Mouse (Mus musculus) embryonic facial prominence, embryonic 10.5 days (tissue): ENCODE measurements around the gene Trrap. TPM values are rescaled to one million over a fixed set of nuclear protein-coding genes. Genes with fewer than 3 reads are reported as not detected.
"Not testable (repeated sequence)": the region's sequence is repeated elsewhere in the genome, so short reads cannot be mapped to it uniquely, and the experiment has no call there.

Experiments
- DNase-seq: peaks from one replicate; pipeline ENCODE4 v3.0.0-alpha.2; 2017; ENCODE audit warnings: low spot score
- H3K27ac ChIP-seq: fragments of 300-500 bp; sonication (generic); replicated peaks from 2 replicates; pipeline ENCODE4 v1.5.1; 2016; ENCODE audit warnings: mild to moderate bottlenecking
- H3K27me3 ChIP-seq: fragments of 300-500 bp; sonication (generic); replicated peaks from 2 replicates; pipeline ENCODE4 v1.6.1; 2016; ENCODE audit warnings: low read depth, mild to moderate bottlenecking; ENCODE audit not compliant: poor library complexity, severe bottlenecking
- H3K36me3 ChIP-seq: fragments of 300-500 bp; sonication (generic); replicated peaks from 2 replicates; pipeline ENCODE4 v1.6.1; 2016; ENCODE audit warnings: mild to moderate bottlenecking, moderate library complexity
- H3K4me1 ChIP-seq: fragments of 300-500 bp; sonication (generic); 2 replicates; pipeline ENCODE4 v1.6.1; 2016
- H3K4me3 ChIP-seq: fragments of 300-500 bp; sonication (generic); 2 replicates; pipeline ENCODE4 v1.5.1; 2016; ENCODE audit warnings: mild to moderate bottlenecking, moderate library complexity
- H3K9me3 ChIP-seq: fragments of 300-500 bp; sonication (generic); 2 replicates; pipeline ENCODE4 v1.6.1; 2016; ENCODE audit warnings: mild to moderate bottlenecking
- WGBS: fragments of 180-500 bp; shearing (Covaris S2); methylation state at CpG from one replicate; pipeline ENCODE4 v1.1.7; 2016; 5-methylcytosine and 5-hydroxymethylcytosine counted together
- polyA plus RNA-seq: library from polyadenylated mRNA; unstranded; fragments of >200 nt; fragmentation: Nextera tagmentation; extraction: Ambion mirVana; gene quantifications from 2 replicates; pipeline ENCODE4 v1.2.1, GENCODE M21; 2016

The Trrap gene
- 82.9 and 85.2 TPM in 2 replicates for polyA plus RNA-seq

- not testable (repeated sequence) for H3K9me3 ChIP-seq, DNase-seq
- peak within 1 kb of the TSS; percentile 99 for H3K27ac ChIP-seq
- WGBS, result 81% methylated on average over 14 of the region's 15 CpGs
- H3K27me3 ChIP-seq, result peaks cover 11% of the 10 kb centered on the region
- H3K36me3 ChIP-seq, result peaks cover 22% of the 10 kb centered on the region
- peak within 1 kb of the TSS; percentile 92 for H3K4me3 ChIP-seq
- peaks cover 20% of the 10 kb centered on the region for H3K4me1 ChIP-seq
Measured at GRCm38 (mm10) chr5:144767106-144767798, at the start of gene Trrap. Gene Trrap (plus strand): TSS chr5:144767732.

GRCm38 (mm10) chr5:144719781-144720180 is 47.8 kb upstream of the Trrap start:
- WGBS, result 78% methylated on average over 6 of the region's 6 CpGs

GRCm38 (mm10) chr5:144720281-144720680 is 47.3 kb upstream of the Trrap start:
- H3K27me3 ChIP-seq, result no peaks in the 10 kb centered on the region
- no peaks in the 10 kb centered on the region for H3K9me3 ChIP-seq
- WGBS, result 87% methylated on average over 4 of the region's 4 CpGs
- no peaks in the 10 kb centered on the region for H3K4me1 ChIP-seq
- DNase-seq, result no peak
- H3K4me3 ChIP-seq, result no peak overlapping the region
- H3K36me3 ChIP-seq, result no peaks in the 10 kb centered on the region
- no peak overlapping the region for H3K27ac ChIP-seq

More at GRCm38 (mm10) chr5:144719781-144720180, 47.8 kb upstream of the Trrap start:
- no peak overlapping the region for H3K4me3 ChIP-seq
- no peaks in the 10 kb centered on the region for H3K9me3 ChIP-seq
- no peaks in the 10 kb centered on the region for H3K27me3 ChIP-seq
- H3K4me1 ChIP-seq, result no peaks in the 10 kb centered on the region
- no peak for DNase-seq
- no peak overlapping the region for H3K27ac ChIP-seq
- no peaks in the 10 kb centered on the region for H3K36me3 ChIP-seq

- no peaks in the 10 kb centered on the region for H3K36me3 ChIP-seq
- no peak for DNase-seq
- no peak overlapping the region for H3K27ac ChIP-seq
- H3K4me1 ChIP-seq, result peaks cover 9% of the 10 kb centered on the region; the same call in 1 of the 2 replicates
- no peak overlapping the region for H3K4me3 ChIP-seq
- H3K27me3 ChIP-seq, result peaks cover 25% of the 10 kb centered on the region
- H3K9me3 ChIP-seq, result no peaks in the 10 kb centered on the region
- WGBS, result 44% methylated on average over 2 of the region's 2 CpGs
Measured at GRCm38 (mm10) chr5:144724926-144725325, 42.6 kb upstream of the Trrap start.

GRCm38 (mm10) chr5:144725554-144725953 is 42.0 kb upstream of the Trrap start:
- no peaks in the 10 kb centered on the region for H3K9me3 ChIP-seq
- no peaks in the 10 kb centered on the region for H3K36me3 ChIP-seq
- no peak overlapping the region for H3K4me3 ChIP-seq
- DNase-seq, result no peak
- H3K27ac ChIP-seq, result no peak overlapping the region
- H3K4me1 ChIP-seq, result peaks cover 9% of the 10 kb centered on the region; the same call in 1 of the 2 replicates
- 79% methylated on average over 3 of the region's 3 CpGs for WGBS
- peaks cover 25% of the 10 kb centered on the region for H3K27me3 ChIP-seq

- Histone ChIP-seq H3K4me1 (peaks cover 9% of the 10 kb centered on the region; the same call in 1 of the 2 replicates), H3K27me3 (peaks cover 25% of the 10 kb centered on the region), H3K4me3 (no peak overlapping the region), H3K27ac (no peak overlapping the region), H3K9me3 (no peaks in the 10 kb centered on the region), H3K36me3 (no peaks in the 10 kb centered on the region)
- DNase-seq, result peak; percentile 82
- 5% methylated on average over 9 of the region's 9 CpGs for WGBS
Measured at GRCm38 (mm10) chr5:144727119-144727518, 40.4 kb upstream of the Trrap start.

- Histone ChIP-seq H3K27ac (no peak overlapping the region), H3K4me3 (no peak overlapping the region), H3K27me3 (peaks cover 25% of the 10 kb centered on the region), H3K9me3 (no peaks in the 10 kb centered on the region), H3K36me3 (no peaks in the 10 kb centered on the region), H3K4me1 (peaks cover 9% of the 10 kb centered on the region; the same call in 1 of the 2 replicates)
- 16% methylated on average over 5 of the region's 5 CpGs for WGBS
- no peak for DNase-seq
Measured at GRCm38 (mm10) chr5:144728237-144728636, 39.3 kb upstream of the Trrap start.

GRCm38 (mm10) chr5:144729216-144729615 is 38.3 kb upstream of the Trrap start:
- Histone ChIP-seq H3K4me1 (peaks cover 9% of the 10 kb centered on the region; the same call in 1 of the 2 replicates), H3K9me3 (no peaks in the 10 kb centered on the region), H3K36me3 (no peaks in the 10 kb centered on the region), H3K4me3 (no peak overlapping the region), H3K27me3 (peaks cover 25% of the 10 kb centered on the region), H3K27ac (no peak overlapping the region)
- no peak for DNase-seq
- WGBS, result 62% methylated on average over 8 of the region's 8 CpGs

GRCm38 (mm10) chr5:144733953-144734352 is 33.6 kb upstream of the Trrap start:
- Histone ChIP-seq H3K9me3 (no peaks in the 10 kb centered on the region), H3K36me3 (no peaks in the 10 kb centered on the region), H3K4me3 (no peak overlapping the region), H3K27ac (no peak overlapping the region), H3K4me1 (peaks cover 2% of the 10 kb centered on the region; the same call in 1 of the 2 replicates), H3K27me3 (peaks cover 8% of the 10 kb centered on the region)
- WGBS, result 34% methylated on average over 4 of the region's 4 CpGs
- DNase-seq, result peak; percentile 76

GRCm38 (mm10) chr5:144734949-144735348 is 32.6 kb upstream of the Trrap start:
- Histone ChIP-seq H3K4me3 (no peak overlapping the region), H3K36me3 (no peaks in the 10 kb centered on the region), H3K9me3 (no peaks in the 10 kb centered on the region), H3K27me3 (no peaks in the 10 kb centered on the region), H3K4me1 (no peaks in the 10 kb centered on the region), H3K27ac (no peak overlapping the region)
- 35% methylated on average over 8 of the region's 8 CpGs for WGBS
- DNase-seq, result peak; percentile 79

- Histone ChIP-seq H3K27ac (no peak overlapping the region), H3K36me3 (no peaks in the 10 kb centered on the region), H3K4me3 (no peak overlapping the region), H3K9me3 (no peaks in the 10 kb centered on the region), H3K4me1 (no peaks in the 10 kb centered on the region), H3K27me3 (no peaks in the 10 kb centered on the region)
- WGBS, result 93% methylated on average over 14 of the region's 14 CpGs
- no peak for DNase-seq
Measured at GRCm38 (mm10) chr5:144737101-144737500, 30.4 kb upstream of the Trrap start.

GRCm38 (mm10) chr5:144752432-144752831 is 15.1 kb upstream of the Trrap start:
- no peak overlapping the region; the same call in 1 of the 2 replicates for H3K27ac ChIP-seq
- no peak overlapping the region for H3K4me3 ChIP-seq
- WGBS, result 12% methylated on average over 5 of the region's 5 CpGs
- peak; percentile 34 for DNase-seq
- H3K4me1 ChIP-seq, result peaks cover 15% of the 10 kb centered on the region
- H3K9me3 ChIP-seq, result no peaks in the 10 kb centered on the region
- H3K36me3 ChIP-seq, result no peaks in the 10 kb centered on the region
- peaks cover 6% of the 10 kb centered on the region; the same call in 1 of the 2 replicates for H3K27me3 ChIP-seq

GRCm38 (mm10) chr5:144753041-144753440 is 14.5 kb upstream of the Trrap start:
- H3K36me3 ChIP-seq, result no peaks in the 10 kb centered on the region
- no peak overlapping the region for H3K4me3 ChIP-seq
- peak; percentile 41 for DNase-seq
- WGBS, result 70% methylated on average over 7 of the region's 7 CpGs
- H3K4me1 ChIP-seq, result peaks cover 16% of the 10 kb centered on the region
- peaks cover 9% of the 10 kb centered on the region; the same call in 1 of the 2 replicates for H3K27me3 ChIP-seq
- H3K9me3 ChIP-seq, result no peaks in the 10 kb centered on the region
- no peak overlapping the region for H3K27ac ChIP-seq
